Mouse (Mus musculus): ENCODE results near the gene Mif4gd.

The Mif4gd gene

DNA sequence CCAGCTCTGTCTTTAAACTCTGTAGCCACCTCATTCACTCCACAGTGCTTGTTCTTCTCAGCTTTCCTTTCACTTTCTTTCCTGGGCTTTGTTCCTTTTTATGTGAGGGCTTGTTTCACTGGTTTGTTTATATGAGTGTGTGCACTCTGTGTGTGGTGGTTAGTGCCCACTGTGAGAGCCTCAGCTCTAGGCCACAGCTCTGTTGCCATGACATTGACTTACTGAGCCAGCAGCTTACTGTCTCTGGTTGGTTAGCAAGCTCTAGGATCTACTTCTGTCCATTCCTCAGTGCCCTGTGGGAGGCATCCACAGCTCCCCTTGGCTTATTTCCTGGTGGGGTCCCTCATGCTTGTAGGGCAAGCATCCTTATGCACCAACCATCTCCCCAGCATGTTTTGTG, 33.7 kb downstream of the Mif4gd start:
- DNase-seq (ENCODE audit: low read depth, low spot score): no peak

- DNase-seq (ENCODE audit: low read depth, low spot score): no peak
These were observed 47.8 kb downstream of the Mif4gd start for GRCm38 (mm10) chr11:115564961-115565360.

GRCm38 (mm10) chr11:115564064-115564809, 48.5 kb downstream of the Mif4gd start, which contains the start of gene Nup85:
Gene Nup85, plus strand, starts transcription at chr11:115564434.
- DNase-seq (ENCODE audit: low read depth, low spot score): peak; percentile 91

- no peak for DNase-seq (ENCODE audit: low read depth, low spot score)
These were observed 49.4 kb downstream of the Mif4gd start for GRCm38 (mm10) chr11:115563406-115563805.

Measured in brain, embryonic 18.5 days (tissue).